Mouse (Mus musculus) liver, embryonic 14.5 days (tissue): ENCODE results near the gene Rapgef4.

Experiments
- CTCF ChIP-seq: IDR thresholded peaks from 2 replicates; pipeline ENCODE4 v1.5.1; 2016; ENCODE audit warnings: antibody characterized with exemption, low read depth, control low read depth
- EP300 ChIP-seq: IDR thresholded peaks from 2 replicates; pipeline ENCODE4 v1.6.1; 2016; ENCODE audit warnings: antibody characterized with exemption, low read depth

- no peak for TF ChIP-seq CTCF
- TF ChIP-seq EP300, result no peak
Observed at GRCm38 (mm10) chr2:72146061-72146460, 165.0 kb downstream of the Rapgef4 start.
